Mouse (Mus musculus) kidney, adult 2 months (tissue): Measurements from ENCODE around the gene Bnip2.

Source experiments
- CTCF ChIP-seq: fragments of 200-500 bp; conservative IDR thresholded peaks from 2 replicates; pipeline ENCODE4 v1.5.1; 2011; ENCODE audit warnings: low read depth, mild to moderate bottlenecking, control low read depth, low read length, moderate library complexity, mixed read lengths; ENCODE audit not compliant: insufficient read depth, insufficient read length
- POLR2A ChIP-seq: fragments of 200-500 bp; IDR thresholded peaks from one replicate; pipeline ENCODE4 v1.6.1; 2011; ENCODE audit warnings: low read depth, low read length, control low read depth

DNA sequence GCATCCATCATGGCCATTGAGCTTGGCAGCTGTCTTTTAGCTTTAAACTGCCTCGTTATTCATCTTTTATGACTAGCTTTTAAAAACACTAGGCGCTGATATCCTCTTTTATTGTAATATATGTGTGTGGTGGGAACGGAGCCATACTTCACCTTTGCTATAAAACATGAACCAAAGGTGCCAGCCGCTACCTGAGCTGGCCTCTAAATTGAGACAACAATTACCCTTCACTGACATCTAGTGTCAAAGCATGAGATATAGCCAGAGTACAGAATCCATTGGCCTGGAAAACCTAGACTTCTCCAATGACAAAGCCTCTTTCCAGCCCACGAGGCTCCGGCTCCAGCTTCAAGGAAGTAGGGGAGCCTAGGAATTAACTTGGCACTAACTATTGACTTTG lies 47.7 kb upstream of the Bnip2 start:
- TF ChIP-seq CTCF (no peak), POLR2A (no peak)
